Mouse (Mus musculus): ENCODE results near the gene Accs. TPM values are rescaled to one million over a fixed set of nuclear protein-coding genes. Genes with fewer than 3 reads are reported as not detected.

Gene Accs
- polyA plus RNA-seq, 1 experiment, result 2.4 TPM

DNA sequence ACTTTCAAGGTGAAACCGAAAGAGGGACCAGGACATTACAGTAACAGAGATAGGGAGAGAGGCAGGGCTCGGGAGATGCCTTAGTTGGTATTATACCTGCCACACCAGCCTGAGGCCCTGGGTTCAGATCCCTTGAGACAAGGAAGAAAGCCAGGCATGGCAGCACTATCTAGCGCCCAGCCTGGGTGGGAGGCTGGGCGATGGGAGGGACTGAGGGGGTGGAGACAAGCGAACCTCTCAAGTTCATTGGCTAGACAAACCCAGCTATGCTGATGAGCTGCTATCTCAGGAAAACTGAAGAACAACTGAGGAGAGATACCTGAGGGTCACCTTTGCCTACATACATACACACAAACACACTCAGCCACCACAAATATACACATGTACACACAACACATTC lies 44.7 kb downstream of the Accs start:
- TF ChIP-seq FOSL1 (IDR thresholded peaks at IDR 0.05; ENCODE audit: insufficient read depth, low read length, poor library complexity, severe bottlenecking) (no peak), MYOG (IDR thresholded peaks at IDR 0.05; ENCODE audit: control insufficient read depth, extremely low read depth, insufficient read length) (no peak), CTCF (IDR thresholded peaks at IDR 0.05; ENCODE audit: control insufficient read depth, insufficient read depth, insufficient read length) (no peak), CEBPB (IDR thresholded peaks at IDR 0.05; ENCODE audit: low read depth) (no peak), MAX (IDR thresholded peaks at IDR 0.05) (no peak), USF1 (IDR thresholded peaks at IDR 0.05; ENCODE audit: low read depth) (no peak), MYOD1 (IDR thresholded peaks at IDR 0.05; ENCODE audit: control insufficient read depth, insufficient read length, low read depth) (no peak)
- H3K79me2 ChIP-seq (ENCODE audit: control insufficient read depth, insufficient read depth), result no peaks in the 10 kb centered on the region
- no peaks in the 10 kb centered on the region for H3K79me3 ChIP-seq (ENCODE audit: low read depth)
- H3K4me3 ChIP-seq (ENCODE audit: insufficient read depth, poor library complexity, severe bottlenecking), result no peak overlapping the region
- no peak overlapping the region for H3ac ChIP-seq (ENCODE audit: control insufficient read depth, insufficient read length, low read depth)
- H3K27me3 ChIP-seq (ENCODE audit: control insufficient read depth, insufficient read depth, insufficient read length), result no peaks in the 10 kb centered on the region
- H3K36me3 ChIP-seq (ENCODE audit: control insufficient read depth, insufficient read depth), result peaks cover 57% of the 10 kb centered on the region

DNA sequence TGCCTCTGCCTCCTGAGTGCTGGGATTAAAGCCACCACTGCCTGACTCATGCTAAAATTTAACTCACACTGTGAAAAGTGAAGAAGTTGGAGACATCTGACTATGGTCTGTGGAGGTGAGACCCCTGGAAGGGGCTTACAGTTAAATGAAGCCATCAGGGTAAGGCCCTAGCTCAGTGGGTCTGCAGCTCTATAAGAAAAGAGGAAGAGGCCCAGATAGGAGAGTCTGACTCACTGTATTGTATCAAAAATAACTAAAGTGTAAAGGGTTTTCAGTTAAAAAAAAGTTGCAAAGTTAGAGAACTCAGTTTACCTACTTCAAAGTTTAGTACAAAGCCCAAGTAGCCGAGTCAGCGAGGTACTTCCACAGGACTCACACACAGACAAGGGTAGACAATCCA lies 46.8 kb downstream of the Accs start:
- Histone ChIP-seq H3K79me2 (ENCODE audit: control insufficient read depth, insufficient read depth) (no peaks in the 10 kb centered on the region), H3K27me3 (ENCODE audit: control insufficient read depth, insufficient read depth, insufficient read length) (no peaks in the 10 kb centered on the region), H3K4me3 (ENCODE audit: insufficient read depth, poor library complexity, severe bottlenecking) (no peak overlapping the region), H3K36me3 (ENCODE audit: control insufficient read depth, insufficient read depth) (peaks cover 46% of the 10 kb centered on the region), H3ac (ENCODE audit: control insufficient read depth, insufficient read length, low read depth) (no peak overlapping the region), H3K79me3 (ENCODE audit: low read depth) (no peaks in the 10 kb centered on the region)
- TF ChIP-seq CEBPB (IDR thresholded peaks at IDR 0.05; ENCODE audit: low read depth) (no peak), MYOG (IDR thresholded peaks at IDR 0.05; ENCODE audit: control insufficient read depth, extremely low read depth, insufficient read length) (no peak), FOSL1 (IDR thresholded peaks at IDR 0.05; ENCODE audit: insufficient read depth, low read length, poor library complexity, severe bottlenecking) (no peak), MAX (IDR thresholded peaks at IDR 0.05) (no peak), USF1 (IDR thresholded peaks at IDR 0.05; ENCODE audit: low read depth) (no peak), CTCF (IDR thresholded peaks at IDR 0.05; ENCODE audit: control insufficient read depth, insufficient read depth, insufficient read length) (no peak), MYOD1 (IDR thresholded peaks at IDR 0.05; ENCODE audit: control insufficient read depth, insufficient read length, low read depth) (no peak)

DNA sequence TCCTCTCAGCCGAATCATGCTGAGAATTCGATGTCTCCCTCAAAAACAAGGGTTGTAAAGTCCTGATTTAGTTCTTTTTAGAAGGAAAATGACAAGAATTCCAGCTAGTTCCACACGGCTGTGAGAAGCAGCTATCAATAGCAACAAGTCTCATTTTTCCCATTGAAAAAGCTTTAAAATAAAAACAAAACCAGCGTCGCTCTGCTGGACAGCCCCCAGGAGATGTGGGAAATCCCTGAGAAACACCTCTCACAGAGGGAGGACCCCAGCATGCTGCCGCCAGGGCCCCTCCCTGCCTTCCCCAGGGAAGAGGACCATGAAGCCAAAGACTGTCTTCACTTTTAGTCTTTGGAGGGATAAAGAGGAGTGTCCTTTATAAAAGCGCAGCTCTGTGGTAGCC lies 48.6 kb downstream of the Accs start:
- Histone ChIP-seq H3K79me2 (ENCODE audit: control insufficient read depth, insufficient read depth) (no peaks in the 10 kb centered on the region), H3K4me3 (ENCODE audit: insufficient read depth, poor library complexity, severe bottlenecking) (no peak overlapping the region), H3ac (ENCODE audit: control insufficient read depth, insufficient read length, low read depth) (no peak overlapping the region), H3K27me3 (ENCODE audit: control insufficient read depth, insufficient read depth, insufficient read length) (no peaks in the 10 kb centered on the region), H3K36me3 (ENCODE audit: control insufficient read depth, insufficient read depth) (peaks cover 53% of the 10 kb centered on the region), H3K79me3 (ENCODE audit: low read depth) (no peaks in the 10 kb centered on the region)
- TF ChIP-seq CEBPB (IDR thresholded peaks at IDR 0.05; ENCODE audit: low read depth) (no peak), CTCF (IDR thresholded peaks at IDR 0.05; ENCODE audit: control insufficient read depth, insufficient read depth, insufficient read length) (no peak), MAX (IDR thresholded peaks at IDR 0.05) (no peak), USF1 (IDR thresholded peaks at IDR 0.05; ENCODE audit: low read depth) (no peak), MYOD1 (IDR thresholded peaks at IDR 0.05; ENCODE audit: control insufficient read depth, insufficient read length, low read depth) (no peak), MYOG (IDR thresholded peaks at IDR 0.05; ENCODE audit: control insufficient read depth, extremely low read depth, insufficient read length) (no peak), FOSL1 (IDR thresholded peaks at IDR 0.05; ENCODE audit: insufficient read depth, low read length, poor library complexity, severe bottlenecking) (no peak)

DNA sequence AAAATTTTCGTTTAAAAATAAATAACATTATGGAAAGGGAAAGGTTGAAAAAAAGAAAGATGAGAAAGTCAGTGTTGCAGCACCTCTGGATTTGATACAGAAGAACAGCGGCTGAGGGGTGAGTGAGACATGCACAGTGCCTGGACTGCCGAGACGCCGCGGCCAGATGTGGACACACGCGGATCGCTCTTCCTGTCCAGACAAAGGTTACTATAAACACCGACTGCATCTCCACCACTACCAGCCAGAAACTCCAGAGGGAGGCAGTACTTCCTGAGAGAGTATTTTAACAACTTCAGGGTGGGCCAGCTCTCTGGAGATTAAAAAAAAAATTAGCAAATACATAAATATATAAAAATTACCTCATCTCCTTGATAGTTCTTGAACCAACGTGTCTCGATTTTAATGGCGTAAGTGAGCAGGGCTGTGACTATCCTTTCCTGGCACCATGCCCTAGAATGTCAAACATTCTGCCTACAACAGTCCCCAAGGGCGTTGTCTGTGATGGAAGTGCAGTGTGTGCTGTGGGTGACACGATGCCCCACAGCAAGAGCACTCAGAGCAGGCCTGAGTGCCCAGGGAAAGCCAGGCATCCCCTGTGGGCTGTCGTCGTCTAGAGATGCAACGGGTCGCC lies 52.5 kb downstream of the Accs start:
- Histone ChIP-seq H3K36me3 (ENCODE audit: control insufficient read depth, insufficient read depth) (peaks cover 37% of the 10 kb centered on the region), H3K27me3 (ENCODE audit: control insufficient read depth, insufficient read depth, insufficient read length) (no peaks in the 10 kb centered on the region), H3K79me3 (ENCODE audit: low read depth) (no peaks in the 10 kb centered on the region), H3K4me3 (ENCODE audit: insufficient read depth, poor library complexity, severe bottlenecking) (no peak overlapping the region), H3ac (ENCODE audit: control insufficient read depth, insufficient read length, low read depth) (no peak overlapping the region), H3K79me2 (ENCODE audit: control insufficient read depth, insufficient read depth) (no peaks in the 10 kb centered on the region)
- TF ChIP-seq CTCF (IDR thresholded peaks at IDR 0.05; ENCODE audit: control insufficient read depth, insufficient read depth, insufficient read length), result no peak
- TF ChIP-seq MAX (IDR thresholded peaks at IDR 0.05), result no peak
- TF ChIP-seq USF1 (IDR thresholded peaks at IDR 0.05; ENCODE audit: low read depth), result no peak
- TF ChIP-seq MYOG (IDR thresholded peaks at IDR 0.05; ENCODE audit: control insufficient read depth, extremely low read depth, insufficient read length), result no peak
- TF ChIP-seq MYOD1 (IDR thresholded peaks at IDR 0.05; ENCODE audit: control insufficient read depth, insufficient read length, low read depth), result no peak
- TF ChIP-seq FOSL1 (IDR thresholded peaks at IDR 0.05; ENCODE audit: insufficient read depth, low read length, poor library complexity, severe bottlenecking), result no peak
- TF ChIP-seq CEBPB (IDR thresholded peaks at IDR 0.05; ENCODE audit: low read depth), result no peak

DNA sequence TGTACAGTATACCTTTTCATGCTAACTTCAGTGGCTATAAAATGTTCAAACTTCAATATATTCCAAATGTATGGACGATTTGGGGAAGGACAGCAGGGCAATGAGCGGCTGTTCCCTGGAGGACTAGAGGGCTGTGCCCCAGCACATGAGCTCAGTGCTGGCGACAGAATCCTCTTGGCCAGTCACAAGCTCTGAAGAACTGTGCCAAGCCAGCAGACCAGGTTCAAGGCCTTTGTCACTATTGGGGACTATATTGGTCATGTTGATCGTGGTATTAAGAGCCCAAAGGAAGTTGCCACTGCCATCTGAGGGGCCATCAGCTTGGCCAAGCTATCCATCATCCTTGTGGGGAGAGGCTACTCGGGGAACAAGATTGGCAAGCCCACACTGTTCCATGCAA lies 55.4 kb downstream of the Accs start:
- H3K4me3 ChIP-seq (ENCODE audit: insufficient read depth, poor library complexity, severe bottlenecking), result no peak overlapping the region
- no peak overlapping the region for H3ac ChIP-seq (ENCODE audit: control insufficient read depth, insufficient read length, low read depth)
- TF ChIP-seq MYOG (IDR thresholded peaks at IDR 0.05; ENCODE audit: control insufficient read depth, extremely low read depth, insufficient read length) (no peak), MYOD1 (IDR thresholded peaks at IDR 0.05; ENCODE audit: control insufficient read depth, insufficient read length, low read depth) (no peak), FOSL1 (IDR thresholded peaks at IDR 0.05; ENCODE audit: insufficient read depth, low read length, poor library complexity, severe bottlenecking) (no peak), USF1 (IDR thresholded peaks at IDR 0.05; ENCODE audit: low read depth) (no peak), CTCF (IDR thresholded peaks at IDR 0.05; ENCODE audit: control insufficient read depth, insufficient read depth, insufficient read length) (no peak), CEBPB (IDR thresholded peaks at IDR 0.05; ENCODE audit: low read depth) (no peak), MAX (IDR thresholded peaks at IDR 0.05) (no peak)
- H3K79me2 ChIP-seq (ENCODE audit: control insufficient read depth, insufficient read depth), result no peaks in the 10 kb centered on the region
- peaks cover 29% of the 10 kb centered on the region for H3K36me3 ChIP-seq (ENCODE audit: control insufficient read depth, insufficient read depth)
- H3K27me3 ChIP-seq (ENCODE audit: control insufficient read depth, insufficient read depth, insufficient read length), result no peaks in the 10 kb centered on the region
- no peaks in the 10 kb centered on the region for H3K79me3 ChIP-seq (ENCODE audit: low read depth)

Data from C2C12 (cell line).